Mouse (Mus musculus) adrenal gland, postnatal 4 days (tissue): ENCODE data around the gene Capn5. TPM values are rescaled to one million over a fixed set of nuclear protein-coding genes. Genes with fewer than 3 reads are reported as not detected.
A peak's percentile ranks its signal among the peaks of the same experiment; 100 is the strongest.

Experiments
- DNase-seq, 2 experiments: peaks; one replicate each; pipeline ENCODE4 v3.0.0; 2021 to 2022; ENCODE audit warnings: low spot score in 2 of 2, mixed read lengths in 2 of 2
- total RNA-seq, 2 experiments: library from RNA; stranded (reverse); gene quantifications; 2 replicates each; pipeline ENCODE4 v1.2.3; 2021

The Capn5 gene
- total RNA-seq, 2 experiments from 2014 or later: 15.6 to 18.7 TPM

DNA sequence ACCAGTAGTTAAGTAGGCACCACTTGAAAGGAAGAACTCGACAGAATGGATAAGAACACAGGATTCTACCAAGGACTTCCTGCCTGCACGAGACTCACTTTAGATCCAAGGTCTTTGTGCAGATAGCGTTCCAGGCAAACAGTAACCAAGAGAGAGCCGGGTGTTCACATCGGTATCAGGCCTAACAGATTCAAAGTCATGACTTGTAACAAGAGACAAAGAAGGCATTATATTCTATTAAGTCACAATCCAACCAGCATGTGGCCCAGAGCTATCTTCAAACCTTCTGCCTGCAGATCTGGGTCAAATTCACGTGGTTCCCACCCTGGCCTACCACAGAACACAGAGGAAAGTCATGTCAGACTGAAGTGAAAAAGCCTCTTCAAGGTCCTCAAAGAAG lies 63.4 kb downstream of the Capn5 start:
- no peak for DNase-seq

DNA sequence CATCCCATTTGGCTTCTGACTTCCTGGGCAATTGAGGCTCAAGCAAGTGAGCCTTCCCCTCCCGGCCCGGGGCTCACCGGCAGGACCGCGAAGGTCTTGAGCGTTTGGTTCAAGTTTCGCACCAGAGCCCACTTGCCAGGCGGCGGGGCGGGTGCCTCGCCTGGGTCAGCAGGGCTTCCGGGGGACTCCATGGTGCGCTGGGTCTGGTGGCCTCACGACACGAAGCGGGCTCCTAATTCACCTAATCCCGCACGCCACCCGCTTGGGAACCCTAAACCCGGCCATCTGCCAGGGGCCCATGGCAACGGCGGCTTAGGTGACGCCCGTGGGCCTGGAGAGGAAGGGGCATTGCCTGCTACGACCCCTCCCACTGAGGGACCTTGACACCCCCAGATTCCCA lies 66.8 kb downstream of the Capn5 start:
- DNase-seq: no peak

DNA sequence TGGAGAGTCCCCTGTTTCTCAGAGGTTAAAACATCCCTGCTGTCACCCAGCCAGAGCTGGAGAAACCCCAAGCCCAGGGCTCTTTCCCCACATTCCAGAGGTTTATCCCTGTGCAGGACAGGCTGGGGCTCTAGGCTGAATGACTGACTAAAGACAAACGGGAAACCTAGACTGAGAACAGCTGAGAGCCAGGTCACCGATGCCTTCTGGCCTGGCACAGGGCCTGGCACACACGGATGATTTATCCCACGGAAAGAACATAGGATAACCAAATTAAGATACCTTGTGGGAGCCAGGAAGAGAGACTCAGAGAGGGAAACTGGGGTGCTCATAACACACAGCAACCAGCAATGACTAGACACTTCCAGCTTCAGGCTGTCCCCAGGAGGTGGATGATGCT lies 68.3 kb downstream of the Capn5 start:
- DNase-seq: no peak

DNA sequence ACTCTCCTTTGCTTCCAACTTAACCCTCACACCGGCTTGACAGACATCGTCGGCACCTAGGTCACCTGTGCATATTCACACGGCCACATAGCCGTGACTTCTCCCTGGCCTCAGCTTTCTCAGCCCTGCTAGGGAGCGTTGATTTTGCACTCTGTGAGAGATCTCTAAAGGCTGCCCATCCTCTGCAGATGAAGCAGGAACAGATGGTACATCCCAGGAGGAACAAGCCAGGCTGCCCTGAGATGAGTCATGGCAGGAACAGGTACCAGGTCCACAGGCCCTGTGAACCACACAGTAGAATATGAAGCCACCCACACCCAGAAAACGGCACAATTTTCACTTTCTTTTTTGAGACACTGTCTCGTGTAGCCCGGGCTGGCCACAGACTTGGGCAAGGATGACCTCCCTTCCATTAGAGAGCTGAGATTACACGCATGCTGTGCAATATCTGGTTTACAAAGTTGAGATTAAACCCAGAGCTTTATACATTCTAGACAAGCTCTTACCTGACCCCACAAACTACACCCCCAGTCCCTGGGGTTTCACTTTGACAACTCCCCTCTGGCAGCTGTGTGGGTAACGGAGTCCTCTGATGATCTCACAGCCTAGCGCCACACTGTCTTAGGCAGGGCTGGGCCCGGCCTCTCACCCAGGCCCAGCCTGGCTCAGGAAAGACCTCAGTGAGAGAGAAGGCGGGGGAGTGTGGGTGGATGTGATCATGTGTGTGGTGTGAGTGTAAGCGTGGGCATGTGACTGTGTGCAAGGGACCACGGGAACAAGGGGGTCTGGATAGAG lies 69.2 kb downstream of the Capn5 start:
- DNase-seq: no peak

DNA sequence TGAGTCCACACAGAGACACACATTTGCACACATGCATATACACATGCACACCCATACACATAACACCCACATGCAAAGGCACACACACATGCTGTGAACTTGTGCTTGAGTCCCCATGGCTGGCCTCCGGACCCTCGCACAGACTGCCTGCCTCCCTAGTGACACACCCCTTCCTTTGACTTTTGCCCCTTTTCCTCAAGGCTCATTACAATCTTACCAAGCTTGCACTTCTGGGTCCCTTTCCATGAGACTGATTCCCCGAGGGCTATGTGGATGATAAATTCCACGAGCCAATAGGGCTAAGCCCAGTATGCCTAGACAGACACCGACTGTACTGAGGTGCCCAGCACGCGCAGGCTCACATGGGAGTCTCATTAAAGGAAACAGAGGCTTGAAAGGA lies 71.8 kb downstream of the Capn5 start:
- DNase-seq: no peak

DNA sequence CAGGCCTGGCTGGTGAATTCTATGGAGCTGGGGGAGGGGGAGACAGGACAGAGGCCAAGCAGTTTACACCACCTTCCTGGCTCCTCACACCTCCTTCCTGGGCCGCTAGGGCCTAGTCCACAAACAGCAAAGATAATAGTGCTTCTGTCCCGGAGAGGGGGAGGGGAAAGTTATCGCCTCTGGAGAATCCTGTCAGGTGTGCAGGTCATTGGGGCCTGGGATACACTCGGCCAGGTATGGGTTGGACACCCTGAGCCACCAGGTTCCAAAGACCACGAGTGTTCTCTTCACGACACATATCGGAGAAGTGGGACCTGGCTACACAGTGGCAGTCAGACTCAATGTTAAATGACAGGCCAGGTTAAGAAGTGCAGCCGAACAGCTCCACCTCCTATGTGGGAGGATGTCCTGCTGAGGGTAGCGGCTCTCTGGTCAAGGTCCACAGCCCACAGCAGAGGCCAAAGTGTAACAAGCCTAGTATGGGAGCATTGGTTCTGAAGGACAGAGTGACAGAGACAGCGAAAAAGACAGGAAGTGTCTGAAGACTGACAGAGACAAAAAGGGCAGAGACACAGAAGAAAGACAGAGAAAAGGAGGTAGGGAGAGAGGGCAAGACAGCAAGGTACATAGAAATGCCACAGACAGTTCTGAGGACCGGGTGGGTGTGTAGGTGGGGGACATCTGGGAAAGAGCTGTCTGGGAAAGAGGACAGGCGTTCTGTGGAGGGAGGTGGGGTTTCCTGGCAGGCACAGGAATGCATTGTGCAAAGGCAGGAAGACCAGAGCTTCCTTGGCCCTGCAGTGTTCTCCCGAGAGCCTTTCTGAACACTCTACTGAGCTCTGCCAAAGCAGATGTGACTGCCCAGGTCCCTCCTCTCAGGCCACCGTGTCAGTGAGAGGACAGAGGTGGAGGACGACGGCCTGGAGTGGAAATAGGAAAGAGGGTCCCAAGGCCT lies 73.3 kb downstream of the Capn5 start:
- no peak for DNase-seq

DNA sequence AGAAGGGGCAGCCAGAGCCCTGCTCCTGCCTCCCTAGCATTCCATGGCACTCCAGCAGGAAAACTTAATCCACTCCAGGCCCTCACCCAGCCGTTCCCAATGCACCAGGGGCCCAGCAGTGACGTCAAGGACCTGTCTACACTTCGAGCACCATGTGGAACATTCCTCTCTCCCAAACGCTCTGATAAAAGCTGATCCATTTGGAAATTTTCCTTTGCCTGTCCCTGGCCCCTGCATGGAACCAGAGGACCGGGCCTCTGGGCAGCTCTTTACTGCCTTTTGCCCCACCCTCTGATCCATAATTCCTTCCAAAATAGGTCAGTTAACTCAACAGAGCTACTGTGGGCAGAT lies 74.2 kb downstream of the Capn5 start:
- DNase-seq: no peak

DNA sequence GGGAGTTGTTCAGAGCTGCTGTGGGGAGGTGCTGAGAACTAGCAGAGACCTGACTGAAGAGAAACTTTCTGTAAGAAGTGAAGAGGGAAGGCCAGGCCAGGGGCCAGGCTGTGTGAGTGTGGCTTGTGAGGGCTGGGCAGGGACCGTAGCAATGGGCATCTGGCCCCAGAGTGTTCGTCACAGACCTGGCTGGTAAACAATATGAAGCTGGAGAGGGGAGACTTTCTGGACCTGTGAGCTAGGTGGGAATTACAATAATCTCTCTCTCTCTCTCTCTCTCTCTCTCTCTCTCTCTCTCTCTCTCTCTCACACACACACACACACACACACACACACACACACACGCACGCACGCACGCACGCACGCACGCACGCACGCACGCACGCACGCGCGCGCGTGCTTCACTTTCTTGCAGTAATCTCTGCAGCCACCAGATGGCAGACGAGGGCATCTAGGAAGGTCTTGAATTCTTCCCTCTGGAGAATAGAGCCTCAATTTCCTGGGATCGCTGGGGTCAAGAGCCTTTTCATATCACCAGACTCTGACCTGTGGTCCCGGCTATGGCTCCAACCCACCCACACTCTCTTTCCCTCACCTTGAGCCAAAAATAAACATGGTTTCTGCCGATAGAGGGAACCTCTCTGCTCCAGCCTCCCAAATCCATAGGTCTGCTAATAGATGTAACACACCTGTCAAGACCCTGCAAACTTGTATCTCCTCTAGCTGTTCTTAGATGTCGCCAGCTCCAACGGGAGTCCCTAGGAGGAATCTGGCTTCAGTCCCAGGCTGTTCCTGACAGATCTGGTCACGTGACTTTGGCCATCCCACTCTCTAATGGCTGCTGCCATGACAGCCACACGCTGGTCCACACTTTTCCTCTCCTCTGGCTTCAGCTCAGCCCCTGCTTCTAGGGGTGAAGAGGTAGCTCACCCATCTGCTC lies 74.8 kb downstream of the Capn5 start:
- peak in 1 of 2 experiments; percentile 69 for DNase-seq

DNA sequence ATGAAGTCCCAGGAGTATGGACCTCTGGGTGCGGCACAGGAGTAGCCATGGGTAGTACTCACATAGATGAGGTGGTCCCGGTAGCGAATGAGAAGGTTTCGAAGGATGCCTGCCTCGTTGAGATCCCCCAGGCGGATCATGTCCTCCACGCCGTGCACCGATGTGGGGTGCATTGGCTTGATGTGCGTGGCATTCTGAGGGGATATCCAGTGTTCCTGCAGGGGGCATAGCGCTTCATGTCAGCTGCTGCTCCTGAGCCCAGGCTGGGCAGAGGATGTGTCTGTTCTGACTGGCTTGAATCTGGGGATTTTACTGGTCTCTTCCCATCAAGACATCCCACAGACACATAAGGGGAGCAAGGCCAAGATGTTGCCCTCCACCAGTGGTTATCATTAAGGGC lies 75.6 kb downstream of the Capn5 start:
- DNase-seq: no peak

DNA sequence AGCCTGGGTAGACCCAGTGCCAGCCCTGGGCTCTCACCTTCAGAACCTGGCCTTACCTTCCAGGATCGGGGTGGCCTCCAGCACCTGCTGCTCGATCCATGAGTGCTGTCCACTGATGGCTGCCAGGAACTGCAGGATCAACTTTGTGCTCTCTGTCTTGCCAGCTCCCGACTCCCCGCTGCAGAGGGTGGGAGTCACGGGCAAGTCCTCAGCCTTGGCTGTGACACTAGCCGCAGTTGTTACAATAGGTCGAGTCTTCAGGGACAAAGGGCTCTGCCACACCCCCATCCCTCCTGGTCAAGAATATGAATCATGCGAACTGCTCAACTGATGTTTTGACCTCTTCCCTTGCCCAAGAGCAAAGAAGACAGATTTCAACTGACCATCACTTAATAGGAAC lies 80.5 kb downstream of the Capn5 start:
- no peak for DNase-seq

DNA sequence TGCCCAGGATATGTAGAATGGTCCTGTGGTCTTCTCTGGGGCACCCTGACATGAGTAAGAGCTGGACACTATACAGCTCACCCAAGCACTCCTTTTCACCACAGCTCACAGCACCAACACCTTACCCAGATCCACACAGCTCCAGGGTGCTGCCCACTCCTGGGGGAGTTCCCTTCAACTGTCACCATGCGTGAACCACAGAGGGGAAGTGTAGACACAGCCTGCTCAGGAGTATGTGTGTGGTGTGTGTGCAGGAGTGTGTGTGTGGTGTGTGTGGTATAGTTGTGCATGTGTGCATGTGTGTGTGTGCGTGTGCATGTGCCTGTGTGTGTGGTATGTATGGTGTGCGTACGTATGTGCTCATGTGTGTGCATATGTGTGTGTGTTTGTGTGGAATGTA lies 82.2 kb downstream of the Capn5 start:
- no peak for DNase-seq

DNA sequence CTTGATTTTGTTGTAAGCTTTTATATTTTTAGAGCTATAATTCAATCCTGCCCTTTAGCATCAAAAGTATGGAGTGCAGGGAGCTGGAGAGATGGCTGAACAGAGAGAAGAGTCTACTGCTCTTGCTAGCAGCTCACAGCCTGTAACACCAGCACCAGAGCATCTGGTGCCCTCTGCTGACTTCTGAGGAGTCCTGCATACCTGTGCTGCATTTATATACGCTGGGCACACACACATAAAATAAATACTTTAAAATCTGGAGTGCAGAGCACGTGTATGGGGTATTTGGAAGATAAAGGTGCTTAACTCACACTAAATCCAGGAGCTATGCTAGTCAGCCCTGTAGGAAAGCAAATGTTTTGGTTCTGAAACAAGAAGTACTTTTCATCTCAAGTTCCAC lies 91.7 kb downstream of the Capn5 start:
- DNase-seq: no peak

DNA sequence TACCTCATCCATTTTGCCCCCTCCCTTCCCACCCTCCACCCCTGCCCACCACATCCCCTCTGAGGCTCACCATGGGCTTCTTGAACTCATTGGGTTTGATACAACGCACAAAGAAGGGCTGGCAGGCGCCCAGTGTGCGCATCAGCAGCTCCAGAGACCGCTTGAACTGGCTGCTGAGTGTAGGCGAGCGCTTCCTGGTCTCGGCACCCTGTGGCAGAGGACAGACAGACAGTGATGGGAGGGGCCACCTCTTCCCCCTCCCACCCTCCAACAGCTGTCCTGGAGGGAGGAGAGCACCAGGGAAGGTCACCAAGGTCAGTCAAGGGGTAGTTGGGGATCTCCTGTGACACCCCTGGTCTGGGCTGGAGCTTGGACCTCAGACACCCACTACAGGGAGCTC lies 92.8 kb downstream of the Capn5 start:
- no peak for DNase-seq

DNA sequence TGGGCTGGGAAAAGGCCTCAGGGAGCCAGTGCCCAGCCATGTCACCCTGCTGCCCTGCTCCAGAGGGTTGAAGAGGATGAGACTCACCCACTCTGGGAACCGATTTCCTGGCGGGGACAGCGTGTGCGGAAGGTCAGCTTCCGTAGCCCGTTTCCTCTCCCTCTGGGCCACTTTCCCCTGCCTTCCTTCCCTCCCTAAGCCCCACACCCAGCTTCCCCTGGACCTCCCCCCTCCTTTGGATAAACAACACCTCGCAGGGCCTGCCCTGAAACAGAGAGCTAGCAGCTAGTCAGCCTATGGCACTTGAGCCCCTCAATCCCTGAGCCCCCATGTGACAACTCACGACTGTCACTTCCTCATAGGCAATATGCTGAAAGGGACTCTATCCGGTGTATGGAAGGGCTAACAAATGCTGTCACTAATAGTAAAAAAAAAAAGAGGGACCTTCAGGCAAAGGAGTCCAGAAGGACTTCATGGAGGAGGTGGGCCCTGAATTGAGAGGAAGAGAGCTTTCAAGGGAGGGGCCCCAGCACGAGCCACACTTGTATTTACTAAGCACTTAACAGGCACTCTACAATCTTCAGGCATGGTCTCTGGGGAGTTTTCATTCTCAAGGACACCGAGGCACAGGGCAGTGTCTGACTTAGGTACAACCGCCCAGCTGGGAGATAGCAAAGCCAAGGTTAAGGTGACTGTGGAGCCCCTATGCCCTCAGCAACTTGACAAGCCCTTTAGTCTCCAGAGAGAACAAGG lies 93.4 kb downstream of the Capn5 start:
- no peak for DNase-seq

DNA sequence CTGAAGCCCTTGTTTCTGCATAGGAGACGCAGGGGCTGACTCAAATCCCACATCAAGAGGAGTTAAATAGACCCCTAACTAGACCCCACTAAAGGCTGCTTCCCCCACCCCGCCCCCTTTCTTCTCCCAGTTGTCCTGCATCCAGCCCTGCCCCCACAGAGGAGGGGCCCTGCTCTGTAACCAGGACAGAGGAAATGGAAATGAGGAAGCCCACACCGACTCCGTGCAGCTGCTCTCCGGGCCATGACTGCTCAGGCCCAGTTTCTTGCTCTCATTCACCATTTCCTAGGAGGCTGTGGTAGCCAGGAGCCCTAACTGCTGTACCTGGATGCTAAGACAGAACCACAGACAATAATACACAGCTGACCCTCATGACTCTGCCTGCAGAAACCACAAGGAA lies 95.7 kb downstream of the Capn5 start:
- DNase-seq: no peak

DNA sequence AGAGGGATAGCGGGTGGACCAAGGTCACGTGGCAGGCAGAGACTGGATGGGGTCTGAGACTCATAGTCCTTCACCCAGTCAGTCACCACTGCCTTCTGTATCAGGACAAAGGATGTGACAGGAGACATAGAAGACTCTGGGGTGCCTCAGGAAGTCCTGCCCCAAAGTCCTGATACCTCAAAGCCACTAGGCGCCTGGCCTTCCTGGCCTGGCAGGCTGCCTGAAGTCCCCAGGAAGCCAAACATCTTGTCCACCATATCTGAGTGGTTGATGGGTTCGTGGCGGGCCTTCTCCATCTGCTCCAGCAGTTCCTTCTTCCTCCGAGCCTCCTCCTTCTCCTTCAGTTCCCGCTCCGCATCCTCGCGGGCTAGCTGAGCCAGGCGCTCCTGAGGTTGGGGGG lies 100.6 kb downstream of the Capn5 start:
- DNase-seq: no peak

DNA sequence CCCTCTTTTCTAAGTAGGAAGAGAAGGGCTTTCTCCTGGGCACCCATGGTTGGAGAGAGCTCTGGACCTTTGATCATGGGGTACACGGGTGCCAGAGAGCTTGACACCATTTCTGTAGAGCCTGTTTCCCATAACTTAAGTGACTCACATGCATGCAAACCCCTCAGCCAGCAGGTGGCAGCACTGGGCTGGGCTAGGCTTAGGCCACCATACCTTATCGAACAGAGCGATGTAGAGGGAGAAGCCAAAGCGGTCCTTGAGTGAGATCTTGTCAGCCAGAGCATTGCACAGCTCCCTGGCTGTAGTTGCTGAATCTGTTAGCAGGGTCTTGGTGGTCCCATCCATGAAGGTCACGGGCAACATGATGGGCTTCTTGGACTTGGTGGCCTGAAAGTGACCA lies 106.5 kb downstream of the Capn5 start:
- peak; percentile 69 to 82 for DNase-seq
